Mouse (Mus musculus): Measurements from ENCODE around the gene Phf24. TPM values are rescaled to one million over a fixed set of nuclear protein-coding genes. Genes with fewer than 3 reads are reported as not detected.

Gene Phf24
- polyA plus RNA-seq, 1 experiment from 2014 or later = 10.9 TPM

DNA sequence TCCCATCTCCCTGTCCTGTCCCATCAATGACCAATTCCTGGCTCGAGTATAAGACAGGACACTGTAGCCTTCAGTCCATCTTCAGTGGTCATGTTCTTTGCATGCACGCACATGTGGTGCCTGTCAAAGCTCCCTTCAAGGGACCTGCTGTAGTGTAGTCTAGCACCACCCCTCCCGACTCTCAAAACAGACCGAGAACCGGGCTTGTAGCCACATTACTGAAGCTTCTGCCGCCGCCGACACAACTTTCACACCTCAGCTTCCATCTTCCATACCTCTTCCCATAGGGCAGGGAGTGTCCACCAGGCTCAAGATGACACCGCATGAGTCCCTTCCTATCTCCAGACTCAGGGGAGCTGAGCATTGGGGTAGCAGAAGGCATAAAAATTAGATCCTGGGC, 27.7 kb downstream of the Phf24 start:
- H3K4me1 ChIP-seq = peaks cover 28% of the 10 kb centered on the region
- H3K9ac ChIP-seq = no peak overlapping the region
- H3K9me3 ChIP-seq = no peaks in the 10 kb centered on the region
- 89% methylated on average over 9 of the region's 9 CpGs for WGBS
- H3K27me3 ChIP-seq (replicated peaks) = 0 out of 2 replicates have a peak, but pooled peaks cover 5% of the 10 kb centered on the region
- no peak overlapping the region for H3K27ac ChIP-seq
- H3K4me3 ChIP-seq = no peak overlapping the region
- no peak overlapping the region for H3K4me2 ChIP-seq (replicated peaks)
- H3K36me3 ChIP-seq = no peaks in the 10 kb centered on the region
- no peak for ATAC-seq (ENCODE audit: low FRiP score, low read depth)

DNA sequence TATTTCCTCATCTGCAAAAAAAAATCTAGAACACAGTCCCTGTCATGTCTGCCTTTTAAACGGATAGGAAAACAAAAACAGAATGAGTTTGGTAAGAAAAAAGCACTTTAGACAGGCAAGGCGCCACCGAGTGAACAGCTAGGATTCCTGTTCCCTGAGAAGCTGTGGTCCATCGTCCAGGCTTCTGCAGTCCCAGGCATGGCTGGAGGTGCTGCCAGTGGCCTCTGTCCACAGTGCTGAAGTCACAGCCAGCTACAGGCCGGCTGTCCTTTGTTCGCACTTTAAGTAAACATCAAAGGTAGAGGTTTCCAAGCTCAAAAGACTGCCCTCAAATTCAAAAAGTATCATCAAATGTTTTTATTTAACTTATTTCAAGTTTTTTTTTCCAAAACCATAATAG, 28.6 kb downstream of the Phf24 start:
- Histone ChIP-seq H3K4me1 (peaks cover 29% of the 10 kb centered on the region), H3K9ac (no peak overlapping the region), H3K4me3 (no peak overlapping the region), H3K36me3 (no peaks in the 10 kb centered on the region), H3K27ac (no peak overlapping the region), H3K27me3 (replicated peaks) (0 out of 2 replicates have a peak, but pooled peaks cover 5% of the 10 kb centered on the region), H3K4me2 (replicated peaks) (no peak overlapping the region), H3K9me3 (no peaks in the 10 kb centered on the region)
- WGBS = 25% methylated on average over 6 of the region's 6 CpGs
- no peak for ATAC-seq (ENCODE audit: low FRiP score, low read depth)

DNA sequence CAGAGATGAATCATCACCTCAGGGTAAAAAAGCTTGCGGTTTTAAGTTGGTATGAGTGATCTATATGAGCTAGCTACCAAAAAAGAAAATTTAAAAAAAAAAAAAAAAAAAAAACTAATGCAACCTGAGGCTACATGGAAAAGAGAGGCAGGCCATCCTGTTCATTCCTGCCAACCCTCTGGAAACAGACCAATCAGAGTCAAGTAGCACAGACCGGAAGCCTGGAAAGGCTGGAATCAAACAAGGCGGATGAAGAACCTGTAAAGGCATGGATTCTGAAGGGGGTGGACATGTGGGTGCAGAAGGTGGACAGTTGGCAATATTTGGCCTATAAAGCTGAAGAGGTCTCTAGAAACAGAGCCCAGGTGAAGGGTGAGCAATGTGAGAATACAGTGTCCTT, 29.0 kb downstream of the Phf24 start:
- no peak for ATAC-seq (ENCODE audit: low FRiP score, low read depth)
- Histone ChIP-seq H3K4me3 (no peak overlapping the region), H3K4me2 (replicated peaks) (no peak overlapping the region), H3K36me3 (no peaks in the 10 kb centered on the region), H3K9ac (no peak overlapping the region), H3K4me1 (peaks cover 30% of the 10 kb centered on the region), H3K27ac (no peak overlapping the region), H3K9me3 (no peaks in the 10 kb centered on the region), H3K27me3 (replicated peaks) (0 out of 2 replicates have a peak, but pooled peaks cover 5% of the 10 kb centered on the region)
- WGBS = 88% methylated on average over 3 of the region's 3 CpGs

DNA sequence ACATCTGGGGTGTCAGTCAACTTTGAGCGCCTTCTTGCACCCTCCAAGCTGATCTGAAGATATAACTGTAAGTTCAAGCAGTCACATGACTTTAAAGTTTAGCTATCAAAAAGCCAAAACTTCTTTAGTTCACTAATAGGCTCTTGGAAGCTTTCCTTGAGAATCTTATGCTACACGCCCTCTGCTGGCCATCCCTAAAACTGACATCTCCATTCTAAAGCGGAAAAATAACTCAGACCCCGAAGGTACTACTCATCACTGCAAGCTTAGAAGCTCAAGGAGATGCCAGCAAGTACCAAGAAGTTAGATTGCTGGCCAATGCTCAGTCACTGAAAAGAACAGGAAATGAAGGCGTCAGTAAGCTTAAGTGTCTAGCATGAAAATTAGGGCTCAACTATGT, 29.5 kb downstream of the Phf24 start:
- no peak overlapping the region for H3K4me3 ChIP-seq
- no peaks in the 10 kb centered on the region for H3K36me3 ChIP-seq
- H3K9ac ChIP-seq = no peak overlapping the region
- no peak overlapping the region for H3K27ac ChIP-seq
- peak overlapping the region; percentile 35; the same call in 1 of the 2 replicates for H3K4me2 ChIP-seq (replicated peaks)
- WGBS = 6% methylated on average over 5 of the region's 5 CpGs
- H3K27me3 ChIP-seq (replicated peaks) = 0 out of 2 replicates have a peak, but pooled peaks cover 5% of the 10 kb centered on the region
- peaks cover 35% of the 10 kb centered on the region for H3K4me1 ChIP-seq
- no peak for ATAC-seq (ENCODE audit: low FRiP score, low read depth)
- H3K9me3 ChIP-seq = no peaks in the 10 kb centered on the region

DNA sequence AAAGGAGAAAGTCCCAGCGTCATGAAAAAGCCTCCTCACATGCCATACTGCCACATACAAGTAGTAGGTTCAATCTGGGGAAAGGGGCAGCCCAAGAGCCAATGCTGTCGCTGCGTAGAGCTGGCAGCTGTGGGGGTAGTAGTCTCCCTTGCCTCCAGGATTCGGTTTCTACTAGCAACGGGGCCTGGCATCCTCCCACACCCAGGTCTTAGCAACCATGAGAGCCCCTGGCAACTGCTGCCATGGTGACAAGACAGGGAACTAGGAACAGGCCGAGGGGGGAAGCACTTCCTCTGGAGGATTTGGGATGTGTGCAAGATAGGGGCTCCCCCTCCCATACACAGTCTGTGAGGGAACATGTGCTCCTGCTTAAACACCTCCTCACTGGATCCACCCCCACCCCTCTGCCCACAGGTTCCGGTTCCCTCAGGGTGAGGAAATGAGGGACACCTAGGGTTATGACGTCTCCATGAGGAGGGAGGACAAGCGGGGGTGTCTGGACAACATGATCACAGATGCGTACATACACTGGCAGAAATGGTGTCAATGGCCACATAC, 30.4 kb downstream of the Phf24 start:
- WGBS = 39% methylated on average over 10 of the region's 10 CpGs
- no peak overlapping the region for H3K9ac ChIP-seq
- peaks cover 44% of the 10 kb centered on the region for H3K4me1 ChIP-seq
- H3K9me3 ChIP-seq = no peaks in the 10 kb centered on the region
- peak; percentile 13 for ATAC-seq (ENCODE audit: low FRiP score, low read depth)
- peak overlapping the region; percentile 35 for H3K4me2 ChIP-seq (replicated peaks)
- no peak overlapping the region for H3K4me3 ChIP-seq
- H3K27ac ChIP-seq = no peak overlapping the region
- H3K27me3 ChIP-seq (replicated peaks) = 0 out of 2 replicates have a peak, but pooled peaks cover 5% of the 10 kb centered on the region
- H3K36me3 ChIP-seq = no peaks in the 10 kb centered on the region

DNA sequence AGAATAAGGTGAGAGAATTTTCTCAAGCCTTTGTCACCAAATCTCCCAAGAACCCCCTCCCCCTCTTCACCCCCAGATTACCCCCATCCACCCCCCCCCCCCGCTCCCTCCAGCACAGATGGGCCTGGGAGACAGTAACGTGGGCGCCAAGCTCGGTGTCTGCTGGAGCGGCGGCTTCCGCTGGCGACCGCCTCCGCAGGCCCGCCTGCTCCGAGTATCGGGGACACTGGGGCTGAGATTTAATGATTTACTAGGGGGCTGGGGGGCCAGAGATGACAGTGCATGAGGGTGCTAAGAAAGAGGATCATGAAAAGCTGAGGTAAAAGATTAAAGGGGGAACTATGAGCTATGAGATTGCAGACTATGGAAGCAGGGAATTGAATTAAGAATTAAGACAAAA, 32.1 kb downstream of the Phf24 start:
- ATAC-seq (ENCODE audit: low FRiP score, low read depth) = no peak
- no peak overlapping the region for H3K4me3 ChIP-seq
- H3K9ac ChIP-seq = no peak overlapping the region
- 0 out of 2 replicates have a peak, but pooled peaks cover 5% of the 10 kb centered on the region for H3K27me3 ChIP-seq (replicated peaks)
- no peaks in the 10 kb centered on the region for H3K36me3 ChIP-seq
- WGBS = 26% methylated on average over 13 of the region's 13 CpGs
- no peaks in the 10 kb centered on the region for H3K9me3 ChIP-seq
- peaks cover 61% of the 10 kb centered on the region for H3K4me1 ChIP-seq
- no peak overlapping the region for H3K27ac ChIP-seq
- peak overlapping the region; percentile 89 for H3K4me2 ChIP-seq (replicated peaks)

DNA sequence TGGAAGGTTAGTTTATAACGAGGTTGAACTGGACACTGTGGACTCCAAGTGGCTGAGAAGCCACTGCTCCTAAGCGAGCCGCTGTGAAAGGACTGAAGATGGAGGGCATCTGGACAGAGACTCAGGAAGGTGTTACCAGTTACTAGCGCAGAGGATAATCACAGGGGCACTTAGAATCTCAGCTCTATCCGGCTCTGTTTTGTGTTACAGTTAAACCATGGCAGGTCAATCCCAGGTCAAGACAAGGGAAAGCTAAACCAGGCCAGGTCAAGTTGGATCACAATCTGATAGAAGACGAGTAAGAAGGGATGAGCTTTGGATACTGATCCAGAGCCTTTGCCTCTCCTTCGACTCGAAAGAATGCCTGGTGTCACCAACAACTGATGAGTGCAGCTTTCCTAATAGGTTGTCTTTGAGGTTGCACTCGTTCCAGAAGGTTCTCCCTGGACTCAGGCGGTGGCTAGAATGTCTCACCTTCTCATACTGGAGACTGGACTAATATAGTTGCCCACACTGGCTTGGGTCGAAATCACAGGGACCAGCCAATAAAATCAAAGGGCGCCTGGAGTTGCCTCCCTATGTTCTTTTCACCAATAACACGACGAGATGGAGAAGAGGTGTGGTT, 32.7 kb downstream of the Phf24 start:
- Histone ChIP-seq H3K9ac (no peak overlapping the region), H3K4me1 (peaks cover 67% of the 10 kb centered on the region), H3K27me3 (replicated peaks) (0 out of 2 replicates have a peak, but pooled peaks cover 5% of the 10 kb centered on the region), H3K4me2 (replicated peaks) (peak overlapping the region; percentile 89), H3K4me3 (peak overlapping the region; percentile 82; the same call in 1 of the 2 replicates), H3K36me3 (no peaks in the 10 kb centered on the region), H3K27ac (peak overlapping the region; percentile 23; the same call in 1 of the 2 replicates), H3K9me3 (no peaks in the 10 kb centered on the region)
- 13% methylated on average over 14 of the region's 14 CpGs for WGBS
- no peak for ATAC-seq (ENCODE audit: low FRiP score, low read depth)

DNA sequence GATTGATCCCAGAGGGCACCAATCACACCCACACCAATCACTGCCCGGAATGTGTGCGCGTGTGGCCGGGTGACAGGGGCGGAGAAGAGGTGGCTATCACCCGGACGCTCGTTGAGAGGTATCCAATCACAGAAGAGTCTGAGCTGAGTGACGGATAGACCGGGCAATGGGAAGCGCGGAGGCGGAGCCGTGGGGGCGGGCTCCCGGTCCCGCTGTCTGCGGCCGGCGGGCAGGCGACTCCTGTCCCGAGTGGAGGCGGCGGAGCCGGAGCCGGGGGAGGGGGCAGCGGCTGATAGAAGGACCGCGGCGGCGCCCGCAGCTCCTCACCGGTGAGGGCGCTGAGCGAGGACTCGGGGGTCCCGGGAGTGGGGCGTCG, 33.2 kb downstream of the Phf24 start, which contains the start of gene Dnajb5:
Gene Dnajb5, plus strand, starts transcription at position 139 of the 376 bp plus-strand sequence.
- peaks cover 71% of the 10 kb centered on the region for H3K4me1 ChIP-seq
- H3K9me3 ChIP-seq = no peaks in the 10 kb centered on the region
- WGBS = 0% methylated on average over 39 of the region's 39 CpGs
- peak within 1 kb of the TSS; percentile 92 for H3K9ac ChIP-seq
- H3K27ac ChIP-seq = peak within 1 kb of the TSS; percentile 94; the same call in 1 of the 2 replicates
- H3K36me3 ChIP-seq = peaks cover 2% of the 10 kb centered on the region; the same call in 1 of the 2 replicates
- 0 out of 2 replicates have a peak, but pooled peaks cover 5% of the 10 kb centered on the region for H3K27me3 ChIP-seq (replicated peaks)
- peak within 1 kb of the TSS; percentile 89 for H3K4me2 ChIP-seq (replicated peaks)
- peak; percentile 94 for ATAC-seq (ENCODE audit: low FRiP score, low read depth)
- peak within 1 kb of the TSS; percentile 82 for H3K4me3 ChIP-seq

DNA sequence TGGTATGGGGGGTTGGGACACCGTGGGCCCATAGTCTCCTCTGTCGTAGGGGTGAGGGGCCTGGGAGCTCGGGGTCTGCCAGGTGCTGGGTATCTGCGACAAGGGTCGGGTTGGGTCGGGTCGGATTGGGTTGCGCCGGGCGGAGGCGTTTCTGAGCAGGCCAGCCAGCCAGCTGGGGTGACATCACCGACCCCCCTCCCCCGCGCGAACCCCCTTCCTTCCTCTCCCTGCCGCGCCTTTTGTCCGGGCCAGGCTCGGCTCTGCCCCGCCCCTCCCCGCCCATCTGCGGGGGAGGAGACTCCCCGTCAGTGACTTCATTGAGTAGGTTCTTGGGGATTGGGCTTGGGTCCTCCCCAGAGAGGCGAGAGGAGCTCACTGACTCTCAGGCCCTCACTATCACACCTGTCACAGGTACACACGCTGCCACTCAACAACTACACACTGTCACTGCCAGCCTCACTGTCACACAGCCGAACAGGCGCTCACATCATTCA, 33.7 kb downstream of the Phf24 start:
- peak overlapping the region; percentile 94; the same call in 1 of the 2 replicates for H3K27ac ChIP-seq
- peak; percentile 74 for ATAC-seq (ENCODE audit: low FRiP score, low read depth)
- H3K9me3 ChIP-seq = no peaks in the 10 kb centered on the region
- peaks cover 7% of the 10 kb centered on the region for H3K36me3 ChIP-seq
- 0 out of 2 replicates have a peak, but pooled peaks cover 5% of the 10 kb centered on the region for H3K27me3 ChIP-seq (replicated peaks)
- peaks cover 74% of the 10 kb centered on the region for H3K4me1 ChIP-seq
- WGBS = 2% methylated on average over 14 of the region's 27 CpGs
- H3K4me2 ChIP-seq (replicated peaks) = peak overlapping the region; percentile 89
- peak overlapping the region; percentile 92 for H3K9ac ChIP-seq
- H3K4me3 ChIP-seq = peak overlapping the region; percentile 82

DNA sequence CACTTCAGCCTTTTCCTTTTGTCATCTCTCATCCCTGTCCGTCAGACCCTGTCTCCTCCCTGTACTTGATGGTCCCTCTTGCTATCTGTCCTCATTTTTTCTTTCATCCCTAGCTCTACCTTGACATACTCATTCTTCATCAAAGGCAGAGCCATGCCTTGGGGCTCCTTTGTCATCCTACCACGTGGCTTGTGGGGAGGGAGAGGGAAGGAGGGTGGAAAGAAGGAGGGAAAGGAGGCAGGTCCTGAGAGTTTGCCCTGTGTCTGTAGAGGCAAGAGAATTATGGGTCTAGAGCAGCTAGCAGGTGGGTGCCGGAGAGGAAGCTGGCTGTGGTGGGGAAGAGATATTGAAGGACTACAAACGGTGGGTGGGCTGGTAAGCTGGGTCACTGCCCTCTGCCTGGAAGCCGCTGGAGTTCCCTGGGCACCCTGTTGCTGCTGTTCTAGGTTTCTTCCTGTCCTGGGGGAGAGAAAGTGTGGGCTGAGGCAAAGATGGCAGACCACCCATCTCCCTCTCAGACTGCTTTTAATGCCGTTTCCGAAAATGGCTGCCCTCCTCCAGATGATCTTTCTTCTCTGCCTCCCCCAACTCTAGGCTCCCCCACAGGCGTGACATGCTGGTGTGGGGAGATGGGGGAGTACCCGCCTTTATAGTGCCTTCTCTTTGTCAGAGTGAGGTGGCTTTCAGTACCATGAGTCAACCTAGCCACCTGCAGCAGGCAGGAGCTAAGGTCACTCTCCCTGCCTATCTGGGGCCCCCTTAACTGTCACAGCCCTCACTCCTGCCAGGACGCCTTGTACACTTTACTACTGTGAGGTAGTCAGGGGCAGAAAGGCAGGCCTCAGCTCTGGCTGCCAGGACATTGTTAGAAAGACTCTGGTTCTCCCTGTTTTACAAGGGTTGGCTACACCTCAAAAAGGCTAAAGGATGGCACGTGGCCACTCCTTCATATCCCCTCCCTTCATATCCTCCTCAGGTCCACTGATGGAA, 35.0 kb downstream of the Phf24 start:
- Histone ChIP-seq H3K9ac (peak overlapping the region; percentile 92), H3K36me3 (peaks cover 15% of the 10 kb centered on the region), H3K9me3 (no peaks in the 10 kb centered on the region), H3K4me3 (peak overlapping the region; percentile 82), H3K27ac (no peak overlapping the region), H3K27me3 (replicated peaks) (0 out of 2 replicates have a peak, but pooled peaks cover 5% of the 10 kb centered on the region), H3K4me2 (replicated peaks) (peak overlapping the region; percentile 89), H3K4me1 (peaks cover 70% of the 10 kb centered on the region)
- WGBS = 62% methylated on average over 11 of the region's 11 CpGs
- ATAC-seq (ENCODE audit: low FRiP score, low read depth) = no peak

DNA sequence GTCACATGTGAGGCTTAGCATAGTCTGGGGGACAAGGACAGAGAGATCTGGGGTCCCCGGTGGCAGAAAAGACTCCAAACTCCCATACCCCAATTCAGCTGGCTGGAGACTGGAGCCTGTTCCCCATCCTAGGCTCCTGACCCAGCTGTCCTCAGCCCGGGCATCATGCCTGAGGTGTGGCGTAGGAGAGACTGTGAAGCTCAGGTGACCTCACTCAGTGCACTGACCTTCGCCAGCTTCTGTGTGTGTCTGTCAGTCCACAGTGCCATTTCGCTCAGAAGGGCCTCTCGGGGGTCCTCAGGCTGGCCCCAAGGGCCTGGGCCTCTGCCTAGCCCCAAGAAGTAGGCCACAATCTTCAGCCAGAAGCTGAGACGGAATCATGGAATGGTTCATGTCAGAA, 36.1 kb downstream of the Phf24 start:
- peak overlapping the region; percentile 18; the same call in 1 of the 2 replicates for H3K4me3 ChIP-seq
- ATAC-seq (ENCODE audit: low FRiP score, low read depth) = no peak
- WGBS = 86% methylated on average over 7 of the region's 7 CpGs
- H3K36me3 ChIP-seq = peaks cover 25% of the 10 kb centered on the region
- H3K27me3 ChIP-seq (replicated peaks) = 0 out of 2 replicates have a peak, but pooled peaks cover 5% of the 10 kb centered on the region
- no peaks in the 10 kb centered on the region for H3K9me3 ChIP-seq
- peak overlapping the region; percentile 89 for H3K4me2 ChIP-seq (replicated peaks)
- H3K4me1 ChIP-seq = peaks cover 60% of the 10 kb centered on the region
- H3K27ac ChIP-seq = 0 out of 2 replicates have a peak overlapping the region, but pooled peaks have one; percentile 63
- H3K9ac ChIP-seq = peak overlapping the region; percentile 92
